Mouse (Mus musculus) liver, embryonic 16.5 days (tissue): ENCODE measurements around the gene Trip6. TPM values are rescaled to one million over a fixed set of nuclear protein-coding genes. Genes with fewer than 3 reads are reported as not detected.
A peak's percentile ranks its signal among the peaks of the same experiment; 100 is the strongest.

Experiments used
- ATAC-seq: fragments of 200-750 bp; cut with Nextera tagmentation; 2 replicates; pipeline ENCODE4 v1.8.0; 2017; ENCODE audit warnings: low read depth, mild to moderate bottlenecking, moderate number of reproducible peaks, moderate library complexity
- H3K27ac ChIP-seq: fragments of 300-500 bp; sonication (generic); 2 replicates; pipeline ENCODE4 v1.5.1; 2014; ENCODE audit warnings: mild to moderate bottlenecking, low read length
- H3K27me3 ChIP-seq: fragments of 300-500 bp; sonication (generic); 2 replicates; pipeline ENCODE4 v1.6.1; 2014; ENCODE audit warnings: low read depth, low read length, mixed read lengths; ENCODE audit not compliant: control insufficient read depth, insufficient read depth
- H3K36me3 ChIP-seq: fragments of 300-500 bp; sonication (generic); 2 replicates; pipeline ENCODE4 v1.6.1; 2014; ENCODE audit warnings: mild to moderate bottlenecking; ENCODE audit not compliant: control insufficient read depth, insufficient read depth
- H3K4me1 ChIP-seq: fragments of 300-500 bp; sonication (generic); 2 replicates; pipeline ENCODE4 v1.6.1; 2014; ENCODE audit warnings: low read depth, low read length, mixed read lengths; ENCODE audit not compliant: control insufficient read depth
- H3K4me2 ChIP-seq: fragments of 300-500 bp; sonication (generic); 2 replicates; pipeline ENCODE4 v1.6.1; 2014; ENCODE audit warnings: low read depth, low read length, mixed read lengths
- H3K4me3 ChIP-seq: fragments of 300-500 bp; sonication (generic); 2 replicates; pipeline ENCODE4 v1.5.1; 2014; ENCODE audit warnings: low read depth, mild to moderate bottlenecking, low read length
- H3K9ac ChIP-seq: fragments of 300-500 bp; sonication (generic); 2 replicates; pipeline ENCODE4 v1.6.1; 2014; ENCODE audit warnings: low read depth, low read length
- H3K9me3 ChIP-seq: fragments of 300-500 bp; sonication (generic); replicated peaks from 2 replicates; pipeline ENCODE4 v1.6.1; 2016; ENCODE audit warnings: low read length; ENCODE audit not compliant: control insufficient read depth
- WGBS: fragments of 180-500 bp; shearing (Covaris S2); extraction: QIAGEN DNeasy Blood & Tissue Kit; methylation state at CpG from one replicate; pipeline ENCODE4 v1.1.7; 2014; ENCODE audit not compliant: insufficient replicate concordance; 5-methylcytosine and 5-hydroxymethylcytosine counted together
- polyA plus RNA-seq: library from polyadenylated mRNA; unstranded; fragments of >200 nt; fragmentation: Nextera tagmentation; extraction: Ambion mirVana; gene quantifications from 2 replicates; pipeline ENCODE4 v1.2.1, GENCODE M21; 2015

Gene Trip6
- polyA plus RNA-seq, 1 experiment from 2014 or later = 9.6 TPM

GRCm38 (mm10) chr5:137297126-137297525 lies 17.1 kb downstream of the Trip6 start:
- 87% methylated on average over 14 of the region's 14 CpGs for WGBS
- Histone ChIP-seq H3K4me1 (peaks cover 29% of the 10 kb centered on the region), H3K27ac (no peak overlapping the region), H3K27me3 (no peaks in the 10 kb centered on the region), H3K36me3 (peaks cover 72% of the 10 kb centered on the region), H3K4me3 (no peak overlapping the region), H3K9ac (no peak overlapping the region), H3K4me2 (no peak overlapping the region), H3K9me3 (no peaks in the 10 kb centered on the region)
- ATAC-seq = no peak

- no peak for ATAC-seq
- Histone ChIP-seq H3K4me1 (peaks cover 43% of the 10 kb centered on the region), H3K36me3 (peaks cover 59% of the 10 kb centered on the region), H3K4me2 (peak overlapping the region; percentile 100; the same call in 1 of the 2 replicates), H3K9me3 (no peaks in the 10 kb centered on the region), H3K9ac (no peak overlapping the region), H3K4me3 (no peak overlapping the region), H3K27me3 (no peaks in the 10 kb centered on the region), H3K27ac (no peak overlapping the region)
- 93% methylated on average over 15 of the region's 15 CpGs for WGBS
Measured at GRCm38 (mm10) chr5:137295712-137296111, 18.5 kb downstream of the Trip6 start.

- H3K4me1 ChIP-seq = peaks cover 46% of the 10 kb centered on the region
- peak overlapping the region; percentile 9; the same call in 1 of the 2 replicates for H3K27ac ChIP-seq
- H3K9ac ChIP-seq = peak overlapping the region; percentile 60
- H3K36me3 ChIP-seq = peaks cover 54% of the 10 kb centered on the region
- WGBS = 71% methylated on average over 9 of the region's 9 CpGs
- H3K27me3 ChIP-seq = no peaks in the 10 kb centered on the region
- H3K4me3 ChIP-seq = peak overlapping the region; percentile 79
- H3K9me3 ChIP-seq = no peaks in the 10 kb centered on the region
- ATAC-seq = no peak
- H3K4me2 ChIP-seq = peak overlapping the region; percentile 100
Measured at GRCm38 (mm10) chr5:137295296-137295695, 18.9 kb downstream of the Trip6 start.

GRCm38 (mm10) chr5:137294744-137295093 lies 19.5 kb downstream of the Trip6 start:
- 13% methylated on average over 18 of the region's 18 CpGs for WGBS
- peaks cover 3% of the 10 kb centered on the region; the same call in 1 of the 2 replicates for H3K27me3 ChIP-seq
- H3K4me1 ChIP-seq = peaks cover 50% of the 10 kb centered on the region
- H3K9ac ChIP-seq = peak overlapping the region; percentile 60
- no peaks in the 10 kb centered on the region for H3K9me3 ChIP-seq
- H3K4me3 ChIP-seq = peak overlapping the region; percentile 79
- peaks cover 49% of the 10 kb centered on the region for H3K36me3 ChIP-seq
- H3K27ac ChIP-seq = peak overlapping the region; percentile 100
- H3K4me2 ChIP-seq = peak overlapping the region; percentile 100
- ATAC-seq = no peak

- peak; percentile 70 for ATAC-seq
- Histone ChIP-seq H3K4me3 (peak within 1 kb of the TSS; percentile 79), H3K4me1 (peaks cover 52% of the 10 kb centered on the region), H3K9me3 (no peaks in the 10 kb centered on the region), H3K9ac (peak within 1 kb of the TSS; percentile 80), H3K27ac (peak within 1 kb of the TSS; percentile 100), H3K27me3 (peaks cover 9% of the 10 kb centered on the region), H3K36me3 (peaks cover 42% of the 10 kb centered on the region), H3K4me2 (peak within 1 kb of the TSS; percentile 100)
- WGBS = under 1% methylated on average over 52 of the region's 52 CpGs
Measured at GRCm38 (mm10) chr5:137293839-137294743, 20.1 kb downstream of the Trip6 start, which contains the start of gene Ufsp1. Gene Ufsp1 (plus strand): TSS chr5:137294629.

GRCm38 (mm10) chr5:137293282-137293681 lies 20.9 kb downstream of the Trip6 start:
- peaks cover 35% of the 10 kb centered on the region for H3K36me3 ChIP-seq
- H3K4me3 ChIP-seq = peak overlapping the region; percentile 79
- peaks cover 13% of the 10 kb centered on the region for H3K27me3 ChIP-seq
- peaks cover 58% of the 10 kb centered on the region for H3K4me1 ChIP-seq
- peak overlapping the region; percentile 80 for H3K9ac ChIP-seq
- peak overlapping the region; percentile 100 for H3K27ac ChIP-seq
- peak; percentile 37 for ATAC-seq
- WGBS = under 1% methylated on average over 15 of the region's 15 CpGs
- H3K9me3 ChIP-seq = no peaks in the 10 kb centered on the region
- H3K4me2 ChIP-seq = peak overlapping the region; percentile 100

- peak overlapping the region; percentile 80 for H3K9ac ChIP-seq
- H3K36me3 ChIP-seq = peaks cover 16% of the 10 kb centered on the region
- H3K4me1 ChIP-seq = peaks cover 75% of the 10 kb centered on the region
- H3K27ac ChIP-seq = peak overlapping the region; percentile 100
- H3K4me3 ChIP-seq = peak overlapping the region; percentile 79
- H3K27me3 ChIP-seq = peaks cover 26% of the 10 kb centered on the region
- ATAC-seq = no peak
- H3K4me2 ChIP-seq = peak overlapping the region; percentile 100
- WGBS = 66% methylated on average over 15 of the region's 15 CpGs
- no peaks in the 10 kb centered on the region for H3K9me3 ChIP-seq
Measured at GRCm38 (mm10) chr5:137291381-137291926, 22.8 kb downstream of the Trip6 start.

GRCm38 (mm10) chr5:137290677-137291076 lies 23.5 kb downstream of the Trip6 start:
- Histone ChIP-seq H3K4me3 (peak overlapping the region; percentile 79), H3K9ac (peak overlapping the region; percentile 87), H3K36me3 (peaks cover 9% of the 10 kb centered on the region), H3K27me3 (peaks cover 26% of the 10 kb centered on the region), H3K27ac (peak overlapping the region; percentile 100), H3K4me1 (peaks cover 77% of the 10 kb centered on the region), H3K9me3 (no peaks in the 10 kb centered on the region), H3K4me2 (peak overlapping the region; percentile 100)
- peak; percentile 70 for ATAC-seq
- 13% methylated on average over 15 of the region's 15 CpGs for WGBS
